Mouse (Mus musculus) brain, embryonic 14.5 days (tissue): ENCODE measurements around the gene Eras. TPM values are rescaled to one million over a fixed set of nuclear protein-coding genes. Genes with fewer than 3 reads are reported as not detected.

Source experiments
- DNase-seq: peaks from one replicate; pipeline ENCODE4 v3.0.0-alpha.2; 2011; ENCODE audit warnings: low read depth
- CTCF ChIP-seq: fragments of 200-500 bp; IDR thresholded peaks from 2 replicates; pipeline ENCODE4 v1.5.1; 2012; ENCODE audit warnings: inconsistent platforms, mild to moderate bottlenecking, moderate library complexity, borderline replicate concordance; ENCODE audit not compliant: insufficient read depth, insufficient read length; ENCODE audit errors: extremely low read depth
- POLR2A ChIP-seq: fragments of 200-500 bp; IDR thresholded peaks from 2 replicates; pipeline ENCODE4 v1.6.1; 2012; ENCODE audit warnings: mild to moderate bottlenecking, inconsistent platforms, borderline replicate concordance; ENCODE audit not compliant: poor library complexity, insufficient read depth, insufficient read length, severe bottlenecking; ENCODE audit errors: extremely low read depth
- polyA plus RNA-seq: library from polyadenylated mRNA; depleted of rRNA; stranded (reverse); fragments of >200 nt; gene quantifications from 2 replicates; pipeline ENCODE4 v1.2.3, GENCODE M21; 2012; rRNA removed

Gene Eras
- polyA plus RNA-seq, 1 experiment = not detected

DNA sequence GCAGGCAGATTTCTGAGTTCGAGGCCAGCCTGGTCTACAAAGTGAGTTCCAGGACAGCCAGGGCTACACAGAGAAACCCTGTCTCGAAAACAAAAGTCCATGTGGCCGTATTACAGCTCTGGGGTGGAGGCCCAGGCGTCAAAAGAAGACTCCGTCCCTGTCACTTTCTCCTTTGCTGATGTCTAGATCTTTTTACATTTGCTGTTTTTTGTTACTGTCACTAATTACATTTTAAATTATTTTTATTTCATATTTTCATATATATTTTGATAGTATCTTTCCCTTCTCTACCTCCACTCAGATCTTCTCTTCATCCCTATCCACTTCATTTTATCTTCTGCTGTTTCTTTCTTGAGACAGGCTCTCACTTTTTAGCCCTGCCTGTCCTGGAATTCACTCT lies 20.7 kb downstream of the Eras start, which contains the start of gene Gm10491:
Gene Gm10491 (minus strand): TSS at position 101 of the 400 bp plus-strand sequence.
- no peak for DNase-seq

DNA sequence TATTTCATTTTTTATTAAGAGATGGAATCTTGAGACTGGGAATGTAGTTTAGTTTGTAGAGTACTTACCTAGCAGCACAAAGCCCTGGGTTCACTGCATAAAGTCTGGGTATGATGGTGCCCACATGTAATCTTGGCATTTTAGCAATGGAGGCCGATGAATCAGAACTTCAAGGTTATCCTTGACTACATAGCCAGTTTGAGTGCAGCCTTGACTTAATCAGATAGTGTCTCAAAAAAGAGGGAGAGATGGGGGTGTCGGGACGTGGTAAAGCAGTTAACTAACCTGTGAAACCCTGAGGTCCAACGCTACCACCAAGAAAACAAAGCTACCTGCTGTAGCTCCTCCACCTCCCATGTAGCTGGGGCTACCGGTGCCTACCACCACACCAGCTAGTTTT lies 24.0 kb downstream of the Eras start:
- no peak for DNase-seq
- no peak for TF ChIP-seq POLR2A
- TF ChIP-seq CTCF = no peak

More for the DNA sequence above, 20.7 kb downstream of the Eras start, which contains the start of gene Gm10491:
- no peak for TF ChIP-seq CTCF

DNA sequence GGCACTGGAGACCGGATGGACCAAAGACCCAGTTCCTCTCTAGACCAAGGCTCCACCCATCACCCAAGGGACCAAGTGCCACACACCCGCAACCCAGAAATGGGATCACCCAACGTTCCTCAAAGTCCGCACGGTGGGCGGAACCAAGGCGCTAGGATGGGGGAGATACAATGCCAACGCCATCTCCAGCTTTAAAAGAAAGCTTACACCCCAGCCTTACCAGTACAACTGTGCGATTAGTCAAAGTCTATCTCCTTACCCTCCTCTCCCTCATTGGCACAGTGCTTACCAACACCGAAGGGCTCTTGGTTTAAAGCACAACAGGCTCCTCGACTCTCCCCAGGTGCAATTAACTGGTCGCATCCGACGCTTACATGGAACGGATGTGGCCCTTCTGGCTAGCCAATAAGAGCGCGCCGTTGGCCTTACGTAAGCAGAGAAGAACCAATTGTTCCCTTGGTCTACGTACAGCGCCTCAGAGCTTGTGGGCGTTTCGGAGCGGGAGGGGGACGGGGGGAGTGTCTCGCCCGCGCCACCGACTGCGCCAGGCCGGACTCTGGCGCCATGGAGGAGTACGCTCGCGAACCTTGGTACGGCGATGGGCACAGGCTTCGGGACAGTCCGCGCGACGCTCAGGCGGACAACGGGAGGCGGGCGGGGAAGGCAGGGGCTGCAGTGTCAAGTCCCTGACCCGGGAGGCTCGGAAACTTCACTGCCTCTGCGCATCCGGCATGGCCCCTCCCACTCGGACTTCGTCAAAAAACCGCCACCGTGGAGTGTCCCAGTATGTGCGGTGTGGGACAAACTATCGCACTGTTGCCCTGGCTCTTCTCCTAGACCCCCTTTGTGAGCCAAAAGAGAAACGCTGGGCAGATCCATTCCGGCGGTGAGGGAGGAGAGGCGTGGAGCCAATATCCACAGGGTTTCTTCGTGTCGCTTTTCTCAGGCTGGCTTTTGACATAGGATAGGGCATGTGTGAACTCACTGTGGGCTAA lies 29.2 kb downstream of the Eras start, which contains the start of the genes Pqbp1 and Timm17b:
Gene Pqbp1 (minus strand): TSS at position 390 of the 995 bp plus-strand sequence.
Gene Timm17b (plus strand): TSS at position 478 of the 995 bp plus-strand sequence.
- TF ChIP-seq POLR2A = 0 out of 2 replicates have a peak, but pooled peaks have one; percentile 39
- TF ChIP-seq CTCF = no peak
- peak; percentile 98 for DNase-seq

DNA sequence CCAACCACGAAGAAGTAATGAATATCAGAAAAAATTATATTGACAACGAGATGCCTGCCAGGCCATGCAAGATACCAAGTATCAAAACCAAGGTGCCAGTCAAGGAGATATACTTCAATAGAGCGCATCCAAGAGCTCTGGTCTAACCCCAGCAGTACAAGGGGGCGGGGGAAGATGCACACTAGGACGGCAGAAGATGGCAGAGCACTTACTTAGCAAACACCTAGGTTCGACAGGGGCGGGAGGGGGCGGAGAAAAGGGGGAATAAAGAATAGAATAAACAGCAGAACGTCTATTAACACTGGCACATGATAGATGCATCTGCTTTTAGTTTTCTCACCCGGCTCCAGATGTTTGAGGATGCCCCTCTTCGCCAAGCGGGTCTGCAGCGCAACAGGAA lies 30.2 kb downstream of the Eras start:
- TF ChIP-seq CTCF = no peak
- DNase-seq = no peak

DNA sequence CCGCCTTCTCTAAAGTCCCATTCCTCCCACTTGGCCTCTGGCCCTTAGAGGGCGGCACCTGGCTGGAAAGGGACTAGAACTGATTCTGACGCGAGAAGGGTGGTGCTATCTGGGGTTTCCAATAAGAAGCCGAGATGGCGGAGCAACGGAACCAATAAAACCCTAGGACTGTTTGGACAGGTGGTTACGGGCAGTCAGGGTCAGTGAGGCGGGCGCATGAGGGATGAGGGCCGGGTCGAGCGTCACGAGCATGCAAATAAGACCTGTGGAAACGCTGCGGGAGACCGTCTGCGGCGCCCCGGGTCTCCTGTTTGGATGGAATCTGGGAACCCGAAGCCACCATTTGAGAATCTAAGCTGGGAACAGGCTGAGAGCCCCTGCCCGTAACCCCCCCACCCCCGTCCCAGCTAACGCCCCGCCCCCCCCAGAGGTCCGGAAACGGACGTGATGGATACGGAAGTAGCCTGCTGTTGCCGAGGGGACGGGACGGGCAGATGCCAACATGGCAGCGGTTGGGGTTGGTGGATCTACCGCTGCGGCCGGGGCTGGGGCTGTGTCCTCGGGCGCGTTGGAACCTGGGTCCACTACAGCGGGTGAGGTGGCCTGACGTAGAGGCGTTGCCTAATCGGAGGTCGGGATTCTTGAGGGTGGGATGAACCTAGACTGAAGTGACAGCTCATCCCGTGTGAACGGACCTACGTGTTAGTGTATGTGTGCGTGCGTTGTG lies 44.4 kb downstream of the Eras start, which contains the start of gene Slc35a2:
Gene Slc35a2 (plus strand): TSS at position 188 of the 727 bp plus-strand sequence.
- TF ChIP-seq POLR2A = no peak
- TF ChIP-seq CTCF = no peak
- peak; percentile 91 for DNase-seq

DNA sequence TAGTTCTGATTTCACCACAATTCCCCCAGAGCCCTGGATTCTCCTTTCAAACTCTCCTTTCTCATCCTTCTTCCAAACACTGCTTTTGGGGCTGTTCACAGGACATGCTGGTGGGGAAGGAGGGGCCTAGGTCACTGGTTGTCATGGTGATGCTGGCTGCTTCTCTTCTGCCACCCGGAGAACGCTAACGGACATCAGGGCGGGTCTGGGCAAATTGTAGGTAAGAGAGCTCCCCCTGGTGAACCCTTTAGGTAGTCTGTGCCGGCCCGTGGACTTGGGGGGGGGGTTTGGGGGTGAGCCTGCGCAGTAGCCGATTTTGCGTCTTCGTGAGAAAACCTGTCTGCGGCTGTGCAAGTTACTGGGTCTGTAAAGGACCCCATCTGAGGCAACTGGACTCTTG lies 48.6 kb downstream of the Eras start:
- DNase-seq = peak; percentile 90
- no peak for TF ChIP-seq POLR2A
- peak; percentile 54 for TF ChIP-seq CTCF

DNA sequence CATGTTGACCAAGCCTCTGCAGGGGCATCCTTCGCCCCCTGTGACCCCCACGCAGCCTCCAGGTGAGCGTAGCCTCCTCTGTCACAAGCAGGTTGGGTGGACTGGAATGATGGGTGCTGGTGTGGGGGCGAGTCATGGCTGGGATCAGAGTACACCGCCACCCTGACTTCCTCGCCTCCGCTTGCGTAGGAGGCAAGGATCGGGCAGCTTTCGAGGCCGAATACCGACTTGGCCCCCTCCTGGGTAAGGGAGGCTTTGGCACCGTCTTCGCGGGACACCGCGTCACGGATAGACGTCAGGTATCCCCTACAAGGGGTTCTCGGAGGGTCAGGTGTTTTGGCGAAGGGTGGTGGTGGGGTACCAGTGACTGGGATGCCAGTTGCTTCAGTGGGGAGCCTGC lies 49.9 kb downstream of the Eras start:
- peak; percentile 11 for DNase-seq
- TF ChIP-seq CTCF (no peak), POLR2A (no peak)

DNA sequence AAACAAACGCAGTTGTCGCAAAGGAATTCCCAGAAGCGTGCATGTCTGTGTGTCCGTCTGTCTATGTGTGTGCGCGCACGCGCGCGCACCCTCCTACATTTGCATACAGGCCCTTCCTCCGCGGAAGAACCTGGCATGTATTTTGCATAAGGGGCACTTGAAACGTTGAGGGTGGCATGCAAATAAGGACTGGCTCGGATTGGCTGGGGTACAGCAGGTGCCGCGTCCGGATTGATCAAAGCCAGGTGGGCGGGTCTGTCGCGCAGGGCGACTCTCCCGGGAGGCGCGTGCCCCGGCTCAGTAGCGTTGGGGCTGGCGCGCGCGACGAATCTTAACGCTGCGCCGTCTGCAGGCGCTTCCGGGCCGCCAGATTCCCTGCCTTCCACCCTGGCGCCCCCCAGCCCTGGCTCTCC lies 50.4 kb downstream of the Eras start, which contains the start of gene Pim2:
Gene Pim2 (plus strand): TSS at position 256 of the 413 bp plus-strand sequence.
- TF ChIP-seq CTCF (no peak), POLR2A (no peak)

More for the DNA sequence above, 50.4 kb downstream of the Eras start, which contains the start of gene Pim2:
- DNase-seq = peak; percentile 94

Other genes starting within 250 kb of the Eras start
- gene Magix, start 247.4 kb downstream of the Eras start, polyA plus RNA-seq = 0.14 and 0.21 TPM in 2 replicates
- 24.5 and 28.2 TPM in 2 replicates for gene Gpkow, start 231.5 kb downstream of the Eras start, polyA plus RNA-seq
- 42.1 and 47.1 TPM in 2 replicates for gene Wdr45, start 214.3 kb downstream of the Eras start, polyA plus RNA-seq
- 0.33 and 0.63 TPM in 2 replicates for gene Gm45208, start 206.4 kb downstream of the Eras start, polyA plus RNA-seq
- 95.6 and 106 TPM in 2 replicates for gene Praf2, start 200.2 kb downstream of the Eras start, polyA plus RNA-seq
- 86.8 and 89.7 TPM in 2 replicates for gene Ccdc120, start 177.7 kb downstream of the Eras start, polyA plus RNA-seq
- gene Tfe3, start 166.0 kb downstream of the Eras start, polyA plus RNA-seq = 14.1 and 22.6 TPM in 2 replicates
- 85.4 and 86.1 TPM in 2 replicates for gene Gripap1, start 138.8 kb downstream of the Eras start, polyA plus RNA-seq
- 5.7 and 6.2 TPM in 2 replicates for gene Kcnd1, start 106.3 kb downstream of the Eras start, polyA plus RNA-seq
- 42.4 and 56.4 TPM in 2 replicates for gene Otud5, start 87.2 kb downstream of the Eras start, polyA plus RNA-seq
- gene Pim2, start 50.3 kb downstream of the Eras start, polyA plus RNA-seq = 19.8 and 23.3 TPM in 2 replicates
- 41.0 and 60.1 TPM in 2 replicates for gene Slc35a2, start 44.6 kb downstream of the Eras start, polyA plus RNA-seq
- gene Pqbp1, start 29.3 kb downstream of the Eras start, polyA plus RNA-seq = 191 and 193 TPM in 2 replicates
- gene Timm17b, start 29.2 kb downstream of the Eras start, polyA plus RNA-seq = 55.5 and 65.5 TPM in 2 replicates
- gene Gm10491, start 20.8 kb downstream of the Eras start, polyA plus RNA-seq = not detected in 2 replicates
- not detected in 2 replicates for gene Gm10490, start 19.1 kb downstream of the Eras start, polyA plus RNA-seq
- 88.1 and 140 TPM in 2 replicates for gene Pcsk1n, start 8.8 kb downstream of the Eras start, polyA plus RNA-seq
- gene Hdac6, start 19.3 kb upstream of the Eras start, polyA plus RNA-seq = 114 and 119 TPM in 2 replicates
- 0.29 and 0.44 TPM in 2 replicates for gene Gata1, start 49.5 kb upstream of the Eras start, polyA plus RNA-seq
- gene Glod5, start 89.9 kb upstream of the Eras start, polyA plus RNA-seq = 0.33 and 0.43 TPM in 2 replicates
- 46.5 and 56.7 TPM in 2 replicates for gene Suv39h1, start 146.2 kb upstream of the Eras start, polyA plus RNA-seq
- 0.52 and 1.00 TPM in 2 replicates for gene Was, start 161.9 kb upstream of the Eras start, polyA plus RNA-seq
- 235 and 257 TPM in 2 replicates for gene Wdr13, start 204.3 kb upstream of the Eras start, polyA plus RNA-seq
- 336 and 439 TPM in 2 replicates for gene Rbm3, start 217.3 kb upstream of the Eras start, polyA plus RNA-seq
- 29.7 and 33.8 TPM in 2 replicates for gene Tbc1d25, start 247.6 kb upstream of the Eras start, polyA plus RNA-seq